Comparison of ENCODE assay signal across 8 mouse cellular contexts in genomic region chr1:134651851-134652398, GRCm38 (mm10). TPM values are rescaled to one million over a fixed set of nuclear protein-coding genes. Genes with fewer than 3 reads are reported as not detected.
A peak's percentile ranks its signal among the peaks of the same experiment; 100 is the strongest.
DNase-seq lines count a peak whose midpoint lies in the region; ATAC-seq lines count a peak whose summit lies in the region.

No protein-coding gene starts in this region.

- DNase-seq in adrenal gland, adult 2 months = peak; percentile 19
- DNase-seq in adrenal gland, postnatal 4 days (ENCODE audit: low spot score in 2 of 2) = no peak
- peak; percentile 50 for DNase-seq in retina, postnatal 1 day
- DNase-seq in retina, embryonic 14.5 days (ENCODE audit: low spot score) = no peak
- DNase-seq in adipocyte (ENCODE audit: low spot score) = no peak
- DNase-seq in gastrocnemius, postnatal 25 days = no peak

- no peaks in the 10 kb centered on the region for H3K9me3 ChIP-seq in kidney, embryonic 16.5 days (ENCODE audit: low read length)
- H3K9me3 ChIP-seq in neural tube, embryonic 15.5 days (replicated peaks) = no peaks in the 10 kb centered on the region

- peak overlapping the region; percentile 1; the same call in 1 of the 2 replicates for H3K9ac ChIP-seq in kidney, embryonic 16.5 days (replicated peaks; ENCODE audit: low read length)
- no peak overlapping the region for H3K9ac ChIP-seq in neural tube, embryonic 15.5 days (replicated peaks)

- WGBS in kidney, embryonic 16.5 days = 32% methylated on average over 4 of the region's 4 CpGs
- WGBS in neural tube, embryonic 15.5 days = 15% methylated on average over 4 of the region's 4 CpGs

- H3K4me3 ChIP-seq in kidney, embryonic 16.5 days (ENCODE audit: low read length) = no peak overlapping the region
- no peak overlapping the region for H3K4me3 ChIP-seq in neural tube, embryonic 15.5 days (replicated peaks)

- peak; percentile 81 for ATAC-seq in kidney, embryonic 16.5 days (ENCODE audit: low FRiP score, low TSS enrichment)
- ATAC-seq in neural tube, embryonic 15.5 days (ENCODE audit: low FRiP score) = peak; percentile 52; the same call in 1 of the 2 replicates

- no peaks in the 10 kb centered on the region for H3K36me3 ChIP-seq in kidney, embryonic 16.5 days (ENCODE audit: insufficient read depth, low read length)
- H3K36me3 ChIP-seq in neural tube, embryonic 15.5 days = no peaks in the 10 kb centered on the region

- peak overlapping the region; percentile 43 for H3K4me2 ChIP-seq in kidney, embryonic 16.5 days (replicated peaks; ENCODE audit: low read depth, low read length)
- peak overlapping the region; percentile 19 for H3K4me2 ChIP-seq in neural tube, embryonic 15.5 days

- H3K27me3 ChIP-seq in kidney, embryonic 16.5 days (ENCODE audit: insufficient read depth, low read length) = peaks cover 16% of the 10 kb centered on the region
- peaks cover 19% of the 10 kb centered on the region for H3K27me3 ChIP-seq in neural tube, embryonic 15.5 days (replicated peaks)

- peaks cover 24% of the 10 kb centered on the region for H3K4me1 ChIP-seq in kidney, embryonic 16.5 days (ENCODE audit: insufficient read depth, low read length)
- peaks cover 35% of the 10 kb centered on the region for H3K4me1 ChIP-seq in neural tube, embryonic 15.5 days

- peak overlapping the region; percentile 82 for H3K27ac ChIP-seq in kidney, embryonic 16.5 days (ENCODE audit: low read length)
- H3K27ac ChIP-seq in neural tube, embryonic 15.5 days (replicated peaks) = peak overlapping the region; percentile 65

RNA-seq across cellular contexts. Expression of gene Syt2, which starts 5.4 kb away (rescaled TPM):
- under 1 TPM; 0.06 to 0.17 TPM for total RNA-seq in adrenal gland, adult 2 months (2021)
- polyA plus RNA-seq in adrenal gland, adult 2 months (2012; rRNA removed) = 0.01 and 0.55 TPM in 2 replicates
- 1 to 10 TPM; 1.5 to 2.9 TPM for total RNA-seq in adrenal gland, postnatal 4 days (2021)
- polyA plus RNA-seq in kidney, embryonic 16.5 days (2015; fragmentation: Nextera tagmentation; extraction: Ambion mirVana) = 1.3 and 1.6 TPM in 2 replicates
- 20.4 and 23.4 TPM in 2 replicates for polyA plus RNA-seq in neural tube, embryonic 15.5 days (2015; fragmentation: Nextera tagmentation; extraction: Ambion mirVana)
- under 1 TPM in 1 of 2 experiments, not detected in 1; 0.05 TPM for total RNA-seq in gastrocnemius, postnatal 25 days (2021)

Comparison
In these comparisons a context has a peak if more than half of its experiments do, and no peak if none do; other contexts are left out.
1. DNase-seq: peak in adrenal gland, adult 2 months (single experiment) and retina, postnatal 1 day (single experiment); none in adrenal gland, postnatal 4 days (0 of 2), retina, embryonic 14.5 days (single experiment), adipocyte (single experiment) and gastrocnemius, postnatal 25 days (single experiment).